Mouse (Mus musculus) lung, adult 2 months (tissue): ENCODE data around the gene Lrg1. TPM values are rescaled to one million over a fixed set of nuclear protein-coding genes. Genes with fewer than 3 reads are reported as not detected.
A peak's percentile ranks its signal among the peaks of the same experiment; 100 is the strongest.

Experiments
- DNase-seq: peaks from one replicate; pipeline ENCODE4 v3.0.0; 2022
- H3K4me1 ChIP-seq: fragments of 200-500 bp; 2 replicates; pipeline ENCODE4 v1.6.1; 2011; ENCODE audit warnings: low read length; ENCODE audit not compliant: control insufficient read depth, insufficient read depth
- H3K4me3 ChIP-seq: fragments of 200-500 bp; replicated peaks from 2 replicates; pipeline ENCODE3; 2011; ENCODE audit warnings: low read depth, mild to moderate bottlenecking, control low read depth, low read length; ENCODE audit errors: extremely low read depth
- CTCF ChIP-seq: fragments of 200-500 bp; IDR thresholded peaks from 2 replicates; pipeline ENCODE4 v1.5.1; 2011; ENCODE audit warnings: mild to moderate bottlenecking, low read length, control low read depth; ENCODE audit not compliant: insufficient read depth
- POLR2A ChIP-seq: fragments of 200-500 bp; IDR thresholded peaks from 2 replicates; pipeline ENCODE4 v1.6.1; 2011; ENCODE audit warnings: low read depth, mild to moderate bottlenecking, control low read depth, low read length, borderline replicate concordance; ENCODE audit errors: extremely low read depth
- WGBS: fragments of 180-500 bp; shearing (Covaris S2); methylation state at CpG from one replicate; pipeline ENCODE4 v1.1.7; 2018; 5-methylcytosine and 5-hydroxymethylcytosine counted together
- polyA plus RNA-seq: library from polyadenylated mRNA; depleted of rRNA; stranded (reverse); fragments of >200 nt; gene quantifications from 2 replicates; pipeline ENCODE4 v1.2.3, GENCODE M21; 2012

Lrg1 gene
- polyA plus RNA-seq, 1 experiment = 174 TPM

- TF ChIP-seq POLR2A = no peak
- no peak for TF ChIP-seq CTCF
- 37% methylated on average over 25 of the region's 25 CpGs for WGBS
- no peak for DNase-seq
- H3K4me3 ChIP-seq = no peak overlapping the region
- H3K4me1 ChIP-seq = peaks cover 3% of the 10 kb centered on the region; the same call in 1 of the 2 replicates
Observed at GRCm38 (mm10) chr17:56137839-56138613, 16.2 kb upstream of the Lrg1 start.

- DNase-seq = no peak
- TF ChIP-seq CTCF (no peak), POLR2A (no peak)
- Histone ChIP-seq H3K4me1 (peaks cover 6% of the 10 kb centered on the region), H3K4me3 (no peak overlapping the region)
- WGBS = 58% methylated on average over 7 of the region's 7 CpGs
Observed at GRCm38 (mm10) chr17:56136558-56136957, 14.8 kb upstream of the Lrg1 start.

GRCm38 (mm10) chr17:56134463-56134971 is 12.7 kb upstream of the Lrg1 start:
- 7% methylated on average over 27 of the region's 27 CpGs for WGBS
- peak overlapping the region; percentile 50 for H3K4me3 ChIP-seq
- DNase-seq = peak; percentile 73
- TF ChIP-seq CTCF (peak; percentile 73), POLR2A (no peak)
- H3K4me1 ChIP-seq = peaks cover 6% of the 10 kb centered on the region

- no peak for TF ChIP-seq CTCF
- peak; percentile 87; the same call in 1 of the 2 replicates for TF ChIP-seq POLR2A
- WGBS = 8% methylated on average over 21 of the region's 21 CpGs
- Histone ChIP-seq H3K4me3 (peak overlapping the region; percentile 59), H3K4me1 (peaks cover 6% of the 10 kb centered on the region)
- DNase-seq = peak; percentile 50
Observed at GRCm38 (mm10) chr17:56133457-56134363, 11.9 kb upstream of the Lrg1 start.

GRCm38 (mm10) chr17:56132661-56133060 is 10.9 kb upstream of the Lrg1 start:
- no peak overlapping the region for H3K4me3 ChIP-seq
- peaks cover 6% of the 10 kb centered on the region for H3K4me1 ChIP-seq
- peak; percentile 68 for DNase-seq
- no peak for TF ChIP-seq POLR2A
- peak; percentile 89 for TF ChIP-seq CTCF
- 3% methylated on average over 14 of the region's 14 CpGs for WGBS

GRCm38 (mm10) chr17:56131814-56132213 is 10.0 kb upstream of the Lrg1 start:
- WGBS = 38% methylated on average over 7 of the region's 7 CpGs
- no peak overlapping the region for H3K4me3 ChIP-seq
- peaks cover 6% of the 10 kb centered on the region for H3K4me1 ChIP-seq
- TF ChIP-seq CTCF = peak; percentile 72
- no peak for TF ChIP-seq POLR2A
- peak; percentile 74 for DNase-seq

- no peak for TF ChIP-seq CTCF
- TF ChIP-seq POLR2A = no peak
- Histone ChIP-seq H3K4me1 (peaks cover 6% of the 10 kb centered on the region), H3K4me3 (no peak overlapping the region)
- no peak for DNase-seq
- WGBS = 85% methylated on average over 10 of the region's 10 CpGs
Observed at GRCm38 (mm10) chr17:56131136-56131535, 9.3 kb upstream of the Lrg1 start.

GRCm38 (mm10) chr17:56128246-56128645 is 6.4 kb upstream of the Lrg1 start:
- DNase-seq = no peak
- no peak for TF ChIP-seq CTCF
- no peak for TF ChIP-seq POLR2A
- 39% methylated on average over 15 of the region's 15 CpGs for WGBS

GRCm38 (mm10) chr17:56126175-56126574 is 4.4 kb upstream of the Lrg1 start:
- no peak overlapping the region for H3K4me3 ChIP-seq
- 81% methylated on average over 11 of the region's 11 CpGs for WGBS
- TF ChIP-seq CTCF (no peak), POLR2A (no peak)
- no peak for DNase-seq
- H3K4me1 ChIP-seq = no peaks in the 10 kb centered on the region

More at GRCm38 (mm10) chr17:56128246-56128645, 6.4 kb upstream of the Lrg1 start:
- Histone ChIP-seq H3K4me1 (peaks cover 3% of the 10 kb centered on the region; the same call in 1 of the 2 replicates), H3K4me3 (no peak overlapping the region)

GRCm38 (mm10) chr17:56125276-56125630 is 3.5 kb upstream of the Lrg1 start:
- no peak for TF ChIP-seq CTCF
- no peak for TF ChIP-seq POLR2A
- no peak overlapping the region for H3K4me3 ChIP-seq
- H3K4me1 ChIP-seq = no peaks in the 10 kb centered on the region
- DNase-seq = no peak
- 87% methylated on average over 4 of the region's 4 CpGs for WGBS
